Mouse (Mus musculus): ENCODE results near the gene Pcyt1a.

Pcyt1a gene

DNA sequence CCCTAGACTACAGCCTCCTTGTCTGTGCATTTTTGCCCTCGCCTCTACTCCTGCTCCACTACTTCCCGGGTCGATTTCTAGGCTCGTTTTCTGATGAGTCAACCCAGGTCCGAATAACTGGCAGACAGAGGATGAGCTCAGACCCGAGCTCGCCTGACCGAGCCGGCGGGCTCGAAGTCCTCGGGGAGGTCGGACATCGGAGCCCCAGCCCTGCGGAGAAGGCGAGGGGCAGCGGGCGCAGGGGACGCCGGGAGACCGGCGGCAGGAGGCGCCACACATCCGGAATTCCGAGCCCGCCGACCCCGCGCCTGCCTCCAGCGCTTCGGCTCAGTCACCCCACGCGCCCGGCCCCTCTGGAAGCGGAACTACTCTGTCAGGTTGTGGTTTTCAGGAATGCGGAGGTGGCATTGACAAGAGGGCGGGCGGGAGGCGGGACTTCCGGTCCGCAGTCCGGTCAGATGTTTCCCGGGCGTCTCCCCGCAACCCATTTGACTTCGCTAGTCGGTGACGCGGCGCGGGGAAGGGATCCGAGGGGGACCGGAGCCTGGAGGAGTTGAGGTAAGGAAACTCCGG lies at the start of gene Pcyt1a:
TSS of gene Pcyt1a (plus strand) at position 448 of the 573 bp plus-strand sequence.
- in situ Hi-C loops (cut with MseI, MboI) = no loop called here

DNA sequence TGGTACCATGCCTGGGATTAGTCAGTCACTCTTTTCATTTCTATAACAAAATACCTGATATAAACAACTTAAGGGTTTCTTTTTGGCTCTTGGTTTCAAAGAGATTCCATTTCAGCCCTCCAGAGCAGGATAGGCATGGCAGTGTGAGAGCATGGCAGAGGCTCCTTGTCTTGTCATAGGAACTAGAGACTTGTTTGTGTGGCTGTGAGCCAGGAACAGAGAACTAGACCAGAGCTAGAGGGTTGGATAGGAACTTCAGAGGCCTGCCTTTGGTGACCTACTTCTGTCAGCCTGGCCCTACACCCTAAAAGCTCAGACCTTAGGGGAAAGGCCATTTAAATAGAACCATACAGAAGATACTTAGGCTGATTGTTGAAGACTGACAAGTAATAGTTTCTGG lies 47.8 kb upstream of the Pcyt1a start:
- in situ Hi-C loops (cut with MseI, MboI) = no loop called here

DNA sequence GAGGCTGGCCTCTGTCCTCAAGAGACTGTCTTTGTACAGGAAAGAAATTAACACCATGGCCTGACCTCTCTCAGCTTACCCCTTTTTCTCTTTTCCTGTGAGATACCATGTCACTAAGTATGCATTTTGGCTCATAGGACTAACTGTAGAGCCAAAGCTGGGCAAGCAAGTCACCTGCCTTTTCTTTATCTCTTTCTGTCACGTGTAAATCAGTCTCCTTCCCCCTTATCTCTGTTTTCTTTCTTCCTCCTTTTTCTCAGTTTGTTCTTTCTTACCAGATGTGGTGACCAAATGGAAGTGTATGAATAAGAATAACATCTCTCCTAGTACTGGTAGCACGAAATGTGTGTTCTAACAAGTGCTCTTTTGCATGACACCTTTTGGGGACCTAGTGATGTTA lies 45.8 kb upstream of the Pcyt1a start:
- in situ Hi-C loops (cut with MseI, MboI) = no loop called here

DNA sequence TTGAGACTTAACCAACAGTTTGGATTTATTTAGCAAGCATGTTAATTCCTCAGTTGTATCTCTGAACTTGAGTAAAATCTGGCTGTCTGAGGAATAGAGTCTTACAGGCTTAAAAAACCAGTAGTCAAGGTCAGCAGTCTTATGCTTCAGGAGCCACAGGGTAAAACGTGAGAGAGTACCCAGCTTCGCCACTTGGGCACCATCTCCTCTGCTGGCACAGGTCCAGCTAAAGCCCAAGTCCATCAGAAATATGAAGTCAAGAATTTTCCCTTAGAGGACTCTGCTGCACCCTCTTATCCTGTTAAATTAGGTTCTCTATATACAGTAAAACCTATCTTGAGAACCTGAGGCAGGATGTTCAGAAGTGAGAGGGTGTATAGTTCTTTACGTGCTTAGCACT lies 43.9 kb upstream of the Pcyt1a start:
- in situ Hi-C loops (cut with MseI, MboI) = no loop called here

DNA sequence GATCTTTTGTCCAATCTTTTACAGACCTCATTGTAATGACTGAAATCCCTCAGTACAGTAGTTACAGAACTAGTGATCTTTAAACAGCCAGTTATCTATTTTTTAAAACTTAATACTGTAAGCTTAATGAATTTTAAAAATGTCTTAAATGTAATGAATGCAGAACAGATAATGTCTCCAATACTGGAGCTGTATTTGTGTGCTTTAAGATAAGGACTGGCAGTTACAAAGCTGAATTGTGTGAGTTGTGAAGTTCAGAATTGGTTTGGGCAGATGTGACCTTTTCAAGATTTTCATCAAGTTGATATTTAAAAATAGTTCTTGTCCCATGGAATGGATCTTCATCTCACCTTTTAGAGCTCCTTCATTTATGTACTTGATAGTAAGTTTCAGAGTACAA lies 41.7 kb upstream of the Pcyt1a start:
- in situ Hi-C loops (cut with MseI, MboI) = no loop called here

DNA sequence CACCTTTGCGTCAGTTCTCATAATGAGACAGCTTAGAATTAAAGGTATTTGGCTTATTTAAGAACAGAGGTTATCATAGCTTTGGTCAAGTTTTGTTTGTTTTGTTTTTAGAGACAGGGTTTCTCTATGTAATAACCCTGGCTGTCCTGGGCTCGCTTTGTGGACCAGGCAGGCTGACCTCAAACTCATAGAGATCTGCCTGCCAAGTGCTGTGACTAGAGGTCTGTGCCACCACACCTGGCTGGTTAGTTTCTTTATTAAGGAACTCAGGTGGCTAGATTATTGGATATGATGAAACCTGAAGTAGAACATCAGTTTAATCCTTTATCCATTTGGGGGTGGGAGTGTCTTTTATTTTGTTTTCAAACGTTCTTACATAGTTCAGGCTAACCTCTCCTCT lies 40.9 kb upstream of the Pcyt1a start:
- in situ Hi-C loops (cut with MseI, MboI) = no loop called here

DNA sequence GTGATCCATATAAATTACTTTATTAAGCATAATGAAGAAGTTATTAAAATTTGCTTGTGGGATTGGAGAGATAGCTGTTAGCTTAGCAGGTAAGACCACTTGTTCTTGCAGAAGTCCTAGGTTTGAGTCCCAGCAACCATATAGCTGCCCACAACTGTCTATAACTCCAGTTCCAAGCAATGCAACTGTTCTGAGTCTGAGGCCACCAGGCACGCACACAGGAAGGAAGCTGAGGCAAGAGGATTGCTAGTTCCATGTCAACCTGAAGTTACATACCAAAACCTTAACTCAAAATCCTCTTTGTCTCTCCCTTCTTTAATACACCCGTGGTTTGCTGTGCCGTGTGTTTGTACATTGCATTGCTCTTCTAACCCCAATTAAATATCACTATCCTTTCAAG lies 39.8 kb upstream of the Pcyt1a start:
- in situ Hi-C loops (cut with MseI, MboI) = no loop called here

DNA sequence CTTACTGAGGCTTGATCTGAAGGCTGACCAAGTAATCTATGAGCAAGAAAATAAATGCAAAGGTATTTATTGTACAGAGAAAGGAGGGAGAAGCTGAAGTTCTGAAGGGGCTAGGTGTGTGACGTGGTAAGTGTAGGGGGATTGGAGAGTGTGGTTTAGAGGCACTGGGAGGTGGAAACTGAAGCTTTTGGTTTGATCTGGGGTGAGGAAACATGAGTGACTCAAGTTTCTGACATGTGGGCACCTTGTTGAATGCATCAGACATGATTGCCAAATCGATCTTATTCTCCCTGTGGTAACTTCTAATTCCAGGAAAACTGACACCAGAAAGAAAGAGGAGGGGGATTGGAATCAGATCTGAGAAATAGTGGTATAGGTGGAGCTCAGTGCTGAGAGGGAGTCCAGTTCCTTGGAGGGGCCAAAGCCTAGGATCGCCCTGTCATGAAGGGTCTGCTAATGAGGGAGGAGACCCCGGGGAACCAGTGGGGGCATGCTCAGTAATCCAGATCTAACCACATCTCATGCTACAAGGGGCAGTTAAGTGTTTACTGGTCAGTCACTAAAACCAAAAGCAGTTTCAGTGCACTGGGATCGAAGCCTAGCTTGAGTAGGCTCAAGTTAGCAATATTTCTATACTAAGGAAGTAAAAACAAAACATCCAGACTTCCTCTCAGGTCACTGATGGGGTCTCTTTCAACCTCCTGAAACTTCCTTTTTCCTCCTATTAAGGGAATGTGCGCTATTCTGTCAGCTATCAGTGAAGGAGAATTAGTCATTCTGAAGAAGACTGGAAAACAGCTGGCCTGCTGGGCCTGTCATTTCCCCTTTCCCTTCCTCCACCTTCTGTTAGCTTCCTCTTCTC lies 34.8 kb upstream of the Pcyt1a start:
- in situ Hi-C loops (cut with MseI, MboI) = no loop called here

DNA sequence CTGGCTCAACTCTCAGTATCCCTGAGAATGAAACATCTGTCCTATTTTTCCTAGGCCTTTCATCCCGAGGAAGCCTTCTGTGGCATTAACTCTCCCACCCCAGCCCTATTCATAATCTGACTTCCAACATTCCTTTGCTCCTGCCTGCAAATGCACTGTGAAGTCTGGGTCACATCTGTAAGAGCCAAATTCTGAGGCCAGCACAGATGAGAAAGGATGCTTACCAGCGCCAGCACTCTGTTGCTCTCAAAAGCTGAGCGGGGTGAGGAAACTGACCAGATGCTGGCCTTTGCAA lies 34.2 kb upstream of the Pcyt1a start:
- in situ Hi-C loops (cut with MseI, MboI) = no loop called here

DNA sequence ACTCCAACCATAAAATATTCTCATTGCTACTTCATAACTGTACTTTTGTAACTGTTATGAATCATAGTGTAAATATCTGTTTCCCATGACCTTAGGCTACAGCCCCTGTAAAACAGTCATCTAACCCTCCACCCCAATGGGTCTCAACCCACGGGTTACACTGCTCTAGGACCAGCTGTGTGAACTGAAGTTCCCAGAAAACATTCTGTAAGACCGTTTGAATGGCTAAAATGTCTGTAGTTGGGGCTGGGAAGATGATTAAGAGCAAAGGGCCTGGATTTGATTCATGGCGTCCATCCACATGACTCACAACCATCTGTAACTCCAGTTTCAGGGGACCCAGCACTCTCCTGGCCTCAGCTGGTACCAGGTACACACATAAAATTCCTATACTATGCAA lies 32.5 kb upstream of the Pcyt1a start:
- in situ Hi-C loops (cut with MseI, MboI) = no loop called here

DNA sequence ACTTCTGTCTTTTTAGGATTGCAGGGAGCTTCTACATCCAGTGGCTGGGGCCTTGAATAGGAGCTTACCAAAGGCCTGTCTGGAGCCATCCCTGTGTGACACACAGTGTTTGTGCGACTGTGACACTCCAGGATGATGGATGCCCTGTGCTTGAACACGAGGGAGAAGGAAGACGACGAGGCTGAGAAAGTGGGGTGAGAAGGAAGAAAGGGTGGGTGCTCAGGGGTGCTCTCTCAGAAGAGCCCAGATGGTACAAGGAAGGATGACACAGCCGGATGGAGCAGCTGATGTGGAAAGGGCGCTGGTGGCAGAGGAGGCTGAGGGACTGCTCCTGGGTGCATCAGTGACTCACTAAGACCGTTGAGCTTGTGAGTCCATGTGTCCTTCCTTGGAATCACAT lies 30.5 kb upstream of the Pcyt1a start, which contains the start of gene Tm4sf19:
TSS of gene Tm4sf19 (plus strand) at position 240 of the 400 bp plus-strand sequence.
- in situ Hi-C loops (cut with MseI, MboI) = no loop called here

DNA sequence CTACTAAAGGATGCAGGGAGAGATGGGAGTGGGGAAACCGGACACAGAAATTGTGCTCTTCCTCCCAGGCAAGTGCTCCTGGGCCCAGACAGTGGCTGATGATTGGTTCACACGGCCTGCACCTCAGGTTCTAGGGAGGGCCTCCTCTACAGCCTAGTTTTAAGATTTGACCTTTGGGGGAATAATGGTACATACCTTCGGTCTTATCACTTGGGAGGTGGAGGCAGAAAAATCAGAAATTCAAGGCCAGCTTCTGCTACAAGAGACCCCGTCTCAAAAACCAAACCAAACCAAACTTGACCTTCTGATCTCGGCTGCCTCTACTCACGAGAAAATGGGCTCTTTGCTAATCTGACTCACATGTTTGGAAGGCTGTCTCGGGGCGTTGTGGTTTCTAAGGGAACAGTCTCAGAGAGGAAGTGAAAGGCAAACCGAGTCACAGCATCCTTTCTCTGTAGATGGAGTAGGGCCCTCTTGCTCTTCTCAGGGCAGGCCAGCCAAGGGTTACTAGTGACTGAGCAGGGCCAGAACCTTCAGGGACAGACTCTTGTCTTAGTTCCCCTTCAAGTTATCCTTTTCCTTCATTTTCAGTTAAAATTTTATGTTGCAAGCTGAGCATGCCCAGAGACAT lies 29.3 kb upstream of the Pcyt1a start:
- in situ Hi-C loops (cut with MseI, MboI) = no loop called here

DNA sequence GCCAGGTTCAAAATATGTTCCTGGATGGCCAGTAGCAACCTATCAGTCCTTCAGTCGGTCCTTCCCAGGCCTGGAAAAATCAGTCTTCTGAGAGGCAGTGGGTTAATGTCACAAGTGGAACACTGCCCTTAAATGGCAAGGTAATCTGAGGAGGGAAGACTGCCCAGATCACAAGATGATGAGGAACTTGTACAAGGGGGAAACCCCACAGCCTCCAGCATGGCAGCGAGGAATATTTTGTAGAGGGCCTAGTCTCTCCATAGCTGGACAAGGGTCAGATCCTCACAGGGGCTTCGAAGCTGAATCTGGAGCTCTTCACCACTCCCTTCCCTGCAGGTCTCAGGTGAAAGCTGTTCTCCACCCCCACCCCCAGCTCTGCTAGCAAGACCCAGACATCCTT lies 27.9 kb upstream of the Pcyt1a start:
- in situ Hi-C loops (cut with MseI, MboI) = no loop called here

DNA sequence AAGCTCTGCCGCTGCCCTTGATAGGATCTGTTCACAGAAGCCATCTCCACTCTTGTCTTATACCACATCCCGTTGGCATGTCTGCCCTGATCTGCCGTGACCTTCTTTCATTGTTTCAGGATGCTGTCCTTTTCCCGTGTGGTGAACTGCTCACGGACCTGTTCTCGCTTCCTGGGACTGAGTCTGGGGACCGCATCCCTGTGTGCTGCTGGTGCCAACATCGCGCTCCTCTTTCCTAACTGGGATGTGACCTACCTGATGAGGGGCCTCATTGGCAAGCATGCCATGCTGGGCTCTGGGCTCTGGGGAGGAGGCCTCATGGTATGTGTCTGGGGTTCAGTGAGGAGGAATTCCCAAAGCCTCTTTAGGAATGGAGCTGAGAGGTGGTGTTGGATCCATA lies 25.0 kb upstream of the Pcyt1a start:
- in situ Hi-C loops (cut with MseI, MboI) = no loop called here

DNA sequence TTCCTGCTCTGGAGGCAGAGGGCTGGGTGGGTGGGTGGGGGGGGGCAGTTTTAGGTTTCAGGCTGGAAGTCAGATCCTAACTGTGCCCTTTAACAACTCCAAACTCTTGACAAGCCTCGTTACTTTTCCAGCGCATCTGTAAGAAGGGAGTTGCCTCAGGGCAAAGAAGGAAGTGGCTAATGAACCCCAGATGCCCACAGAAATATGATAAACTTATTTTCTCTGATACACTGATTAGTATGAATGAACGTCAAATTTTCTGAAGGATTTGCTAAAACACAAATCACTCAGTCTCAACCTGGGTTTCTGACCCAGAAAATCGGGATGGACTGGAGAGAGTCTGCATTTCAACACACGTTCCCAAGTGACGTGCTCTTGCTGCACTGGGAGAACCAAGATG lies 24.1 kb upstream of the Pcyt1a start:
- in situ Hi-C loops (cut with MseI, MboI) = no loop called here

DNA sequence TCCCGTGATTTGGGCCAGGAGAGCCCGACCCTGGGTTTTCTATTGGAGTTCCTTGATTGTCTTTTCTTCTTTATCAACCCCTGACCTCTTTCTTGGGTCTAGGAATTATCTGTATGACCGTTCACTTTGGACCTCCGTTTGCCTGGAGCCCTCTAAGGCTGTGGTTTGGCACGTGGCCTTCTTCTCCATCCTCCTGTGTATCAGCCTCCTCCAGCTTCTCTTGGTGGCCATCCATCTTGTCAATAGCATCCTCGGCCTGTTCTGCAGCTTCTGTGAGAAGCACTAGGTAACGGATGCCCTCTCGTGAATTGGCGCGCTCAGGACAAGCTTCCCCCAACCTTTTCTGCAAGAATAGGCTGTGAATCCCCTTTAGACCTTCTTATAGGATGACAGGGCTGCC lies 23.0 kb upstream of the Pcyt1a start:
- in situ Hi-C loops (cut with MseI, MboI) = no loop called here

DNA sequence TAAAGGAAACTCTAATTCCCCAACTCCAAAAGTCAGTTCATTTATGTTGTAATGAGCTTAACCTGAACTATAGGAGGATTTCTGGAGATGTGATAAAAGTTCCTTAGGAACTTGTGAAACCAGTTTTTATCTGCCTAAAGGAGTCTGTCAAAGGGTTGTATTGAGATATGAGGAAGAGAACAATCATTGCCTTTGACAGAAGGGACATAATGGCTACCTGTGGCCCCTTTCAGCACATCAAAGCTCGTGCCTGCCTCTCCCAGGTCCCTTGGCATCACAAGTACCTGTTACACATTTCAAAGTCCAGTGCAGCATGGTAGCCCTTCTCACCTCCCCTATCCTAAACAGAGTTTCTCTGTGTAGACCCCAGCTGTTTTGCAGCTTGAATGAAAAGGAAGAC lies 13.3 kb upstream of the Pcyt1a start:
- in situ Hi-C loops (cut with MseI, MboI) = no loop called here

DNA sequence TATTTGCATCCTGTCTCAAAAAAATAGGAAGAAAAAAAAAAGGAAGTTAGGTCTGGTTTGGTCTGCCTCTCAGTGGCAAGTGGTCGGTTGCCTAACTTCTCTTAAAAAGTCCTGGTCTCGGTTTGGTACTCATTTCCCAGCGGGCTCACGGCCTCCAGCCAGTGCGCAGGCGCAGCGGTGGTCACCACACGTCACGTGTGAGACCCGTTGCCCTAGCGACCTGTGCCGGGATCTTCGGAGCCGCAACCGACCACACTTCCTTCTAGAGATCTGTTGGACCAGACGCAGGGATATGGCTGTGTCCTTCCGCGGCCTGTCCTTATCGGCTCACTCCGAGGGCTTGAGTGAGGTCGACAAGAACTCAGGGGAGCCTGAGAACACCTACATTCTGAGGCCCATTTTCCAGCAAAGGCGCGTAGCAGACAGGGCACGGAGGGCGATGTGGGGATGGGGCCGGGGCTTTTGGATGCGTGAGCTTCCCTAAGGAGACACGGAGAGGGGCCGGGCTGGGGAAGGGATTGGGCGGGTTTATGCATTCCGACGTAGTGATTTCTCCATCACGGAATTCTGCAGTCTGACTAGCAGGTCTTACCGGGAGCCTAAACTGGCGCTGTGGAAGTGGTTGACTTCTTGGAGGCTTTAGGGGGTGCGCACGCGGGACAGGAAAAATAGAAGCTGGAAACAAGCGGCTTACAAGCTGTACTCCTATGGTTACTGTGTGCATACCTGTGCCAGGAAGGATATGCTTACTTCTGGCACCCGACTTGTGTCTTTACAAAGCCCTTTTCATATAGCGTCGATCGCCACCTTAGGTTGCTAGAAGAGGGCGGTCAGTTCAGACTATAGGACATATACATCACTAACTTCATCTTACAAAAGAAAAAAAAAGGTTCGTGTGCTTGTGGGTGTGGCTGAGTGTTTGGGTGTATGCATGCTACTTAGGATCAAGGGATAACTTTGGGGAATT lies 10.9 kb upstream of the Pcyt1a start, which contains the start of gene Tctex1d2:
TSS of gene Tctex1d2 (plus strand) at position 186 of the 967 bp plus-strand sequence.
- in situ Hi-C loops (cut with MseI, MboI) = no loop called here

DNA sequence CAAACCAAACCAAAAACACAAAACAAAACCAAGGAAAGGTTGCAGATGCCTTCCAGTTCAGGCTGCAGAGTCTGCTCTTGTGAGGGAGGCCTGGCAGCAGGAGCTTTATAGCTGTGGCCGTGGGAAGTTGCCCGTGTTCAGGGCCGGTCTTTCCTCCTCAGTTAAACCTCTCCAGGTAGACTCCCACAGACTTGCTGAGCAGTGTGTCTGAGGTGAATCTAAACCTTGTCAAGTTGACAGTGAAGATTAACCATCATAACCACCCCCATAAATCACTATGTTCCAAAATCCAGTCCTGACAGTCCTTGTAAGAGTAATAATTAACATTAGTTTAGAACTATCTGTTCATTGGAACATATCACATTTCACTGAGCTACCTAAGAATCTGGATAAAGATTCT lies 3.2 kb upstream of the Pcyt1a start:
- in situ Hi-C loops (cut with MseI, MboI) = no loop called here

DNA sequence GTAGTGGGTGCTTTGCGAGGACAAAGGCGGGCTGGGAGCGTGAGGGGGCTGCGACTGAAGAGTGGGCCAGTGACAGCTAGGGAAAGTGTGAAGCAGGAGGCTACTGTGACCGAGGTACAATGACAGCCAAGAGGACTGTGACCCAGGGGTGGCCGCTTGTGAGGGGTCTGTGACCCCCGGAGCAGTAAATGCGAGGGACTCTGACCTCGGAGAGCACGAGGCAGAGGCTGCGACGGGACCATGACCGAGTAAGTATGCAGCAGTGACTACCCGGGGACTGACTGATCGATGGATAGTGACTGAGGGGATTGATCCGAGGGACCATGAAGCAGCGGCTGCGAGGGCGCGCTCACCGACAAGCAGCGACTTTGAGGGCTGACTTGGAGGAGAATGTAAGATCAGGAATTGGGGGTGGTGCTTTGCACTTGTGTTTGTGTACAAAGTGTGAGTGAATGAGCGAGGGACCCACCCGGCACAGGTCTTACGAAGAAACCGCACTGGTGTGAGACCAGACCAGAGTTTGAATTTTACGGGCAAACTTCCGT lies 398 bp downstream of the Pcyt1a start:
- in situ Hi-C loops (cut with MseI, MboI) = no loop called here

DNA sequence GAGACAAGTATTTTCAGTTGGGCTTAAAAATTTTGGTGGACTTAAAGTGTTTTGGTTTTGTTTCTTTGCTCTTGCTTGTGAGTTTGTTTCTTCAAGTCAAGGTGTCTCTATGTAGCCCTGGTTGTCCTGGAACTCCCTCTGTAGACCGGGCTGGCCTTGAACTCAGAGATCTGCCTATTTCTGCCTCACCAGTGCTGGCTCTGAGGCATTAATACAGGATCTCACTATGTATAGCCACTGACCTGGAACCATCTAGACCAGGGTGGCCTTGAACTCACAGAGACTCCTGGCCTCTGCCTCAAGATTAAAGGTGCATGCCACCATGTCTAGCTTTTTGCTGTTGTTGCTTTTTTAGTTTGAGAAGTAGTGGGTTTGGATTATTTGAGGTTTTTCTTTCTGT lies 1.2 kb downstream of the Pcyt1a start:
- in situ Hi-C loops (cut with MseI, MboI) = no loop called here

DNA sequence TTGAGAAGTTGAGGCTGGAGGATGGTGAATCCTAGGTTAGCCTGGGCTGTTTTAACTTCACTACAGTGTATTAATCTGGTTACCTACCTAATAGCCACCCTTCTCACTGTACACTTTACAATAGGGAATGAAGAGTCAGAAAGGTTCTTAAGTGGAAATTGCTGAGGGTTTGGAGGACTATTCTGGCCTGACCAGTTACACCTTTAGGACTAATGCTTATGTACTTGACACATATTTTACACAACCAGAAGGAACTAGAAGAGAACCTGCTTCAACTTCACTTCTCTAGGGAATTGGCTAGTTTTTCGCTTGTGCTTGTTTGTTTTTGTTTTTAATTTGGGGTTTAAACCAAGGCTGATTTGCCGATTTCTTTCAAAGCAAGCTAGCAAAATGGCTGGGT lies 2.4 kb downstream of the Pcyt1a start:
- in situ Hi-C loops (cut with MseI, MboI) = no loop called here

Measured in mouse trophoblast stem cell (cell line).